Comparison of ENCODE assay signal across 9 mouse cellular contexts in genomic region chrX:159269072-159269471, GRCm38 (mm10). TPM values are rescaled to one million over a fixed set of nuclear protein-coding genes. Genes with fewer than 3 reads are reported as not detected.
DNase-seq lines count a peak whose midpoint lies in the region; ATAC-seq and TF ChIP-seq lines count a peak whose summit lies in the region.
"Had no signal": no experiment of that assay in that cellular context is flagged by ENCODE, and none has a peak within 500 bp of the region (broad histone marks: within the 10 kb centered on the region; RNA-seq: fewer than 3 reads in every experiment).

No protein-coding gene starts in this region.

- no peaks in the 10 kb centered on the region for H3K36me3 ChIP-seq in lung, postnatal 0 days (ENCODE audit: insufficient read depth, low read length)
- H3K36me3 ChIP-seq: lung, embryonic 15.5 days had no signal

- no peak overlapping the region for H3K9ac ChIP-seq in lung, postnatal 0 days (replicated peaks; ENCODE audit: low read depth)
- H3K9ac ChIP-seq: lung, embryonic 15.5 days had no signal

- H3K27ac ChIP-seq in layer of hippocampus, adult 2 months: no peak overlapping the region
- no peak overlapping the region for H3K27ac ChIP-seq in cortical plate, adult 2 months (ENCODE audit: insufficient read depth, low read length)
- H3K27ac ChIP-seq in lung, postnatal 0 days (ENCODE audit: low read length): no peak overlapping the region
- H3K27ac ChIP-seq: lung, embryonic 15.5 days had no signal

- H3K9me3 ChIP-seq in lung, postnatal 0 days (ENCODE audit: low read length): no peaks in the 10 kb centered on the region
- H3K9me3 ChIP-seq: lung, embryonic 15.5 days had no signal

- peak; percentile 77 for TF ChIP-seq CTCF in layer of hippocampus, adult 2 months (conservative IDR thresholded peaks at IDR 0.05)
- 0 out of 2 replicates have a peak, but pooled peaks have one; percentile 18 for TF ChIP-seq CTCF in cortical plate, adult 2 months (IDR thresholded peaks at IDR 0.05; ENCODE audit: extremely low read depth, insufficient read depth, low read length)
- peak; percentile 73 for TF ChIP-seq CTCF in lung, postnatal 0 days (IDR thresholded peaks at IDR 0.05)

- TF ChIP-seq EP300 in lung, postnatal 0 days (IDR thresholded peaks at IDR 0.05): no peak

- no peak for TF ChIP-seq POLR2A in cortical plate, adult 2 months (IDR thresholded peaks at IDR 0.05; ENCODE audit: extremely low read depth, insufficient read depth, low read length)

- H3K4me2 ChIP-seq in lung, postnatal 0 days (replicated peaks; ENCODE audit: low read depth, low read length): no peak overlapping the region
- H3K4me2 ChIP-seq: lung, embryonic 15.5 days had no signal

- no peaks in the 10 kb centered on the region for H3K27me3 ChIP-seq in lung, postnatal 0 days (replicated peaks; ENCODE audit: insufficient read depth, low read length)
- H3K27me3 ChIP-seq: lung, embryonic 15.5 days had no signal

- DNase-seq in embryo, embryonic 10.5 days (ENCODE audit: low spot score): peak; percentile 14
- DNase-seq in embryo, embryonic 11 days: no peak
- DNase-seq in layer of hippocampus, adult 2 months (ENCODE audit: low spot score in 2 of 2): peak; percentile 11 to 35
- no peak for DNase-seq in layer of hippocampus, postnatal 36 days
- peak; percentile 43 for DNase-seq in MN1 (ENCODE audit: low spot score)
- peak; percentile 48 for DNase-seq in lung, postnatal 0 days (ENCODE audit: low spot score)
- DNase-seq in thymus, postnatal 4 days: peak; percentile 48

- ATAC-seq in lung, postnatal 0 days: no peak

- H3K4me3 ChIP-seq in layer of hippocampus, adult 2 months: no peak overlapping the region
- H3K4me3 ChIP-seq in cortical plate, adult 2 months (ENCODE audit: insufficient read depth, low read length): no peak overlapping the region
- no peak overlapping the region for H3K4me3 ChIP-seq in lung, postnatal 0 days (ENCODE audit: low read depth, low read length)
- H3K4me3 ChIP-seq: lung, embryonic 15.5 days had no signal

- H3K4me1 ChIP-seq in cortical plate, adult 2 months (ENCODE audit: control insufficient read depth, insufficient read depth, low read length): no peaks in the 10 kb centered on the region
- H3K4me1 ChIP-seq in lung, postnatal 0 days (ENCODE audit: insufficient read depth, low read depth, low read length): no peaks in the 10 kb centered on the region
- H3K4me1 ChIP-seq: lung, embryonic 15.5 days had no signal

RNA-seq across cellular contexts. Expression of gene Rps6ka3, which starts 59.0 kb away (rescaled TPM):
- 10 to 100 TPM; 28.4 to 30.5 TPM for total RNA-seq in layer of hippocampus, adult 2 months (2021)
- 10 to 100 TPM; 30.6 to 31.8 TPM for total RNA-seq in layer of hippocampus, postnatal 36 days (2021)
- polyA plus RNA-seq in cortical plate, adult 2 months (2012; rRNA removed): 23.2 and 23.9 TPM in 2 replicates
- polyA plus RNA-seq in lung, postnatal 0 days (2015; fragmentation: Nextera tagmentation; extraction: Ambion mirVana): 6.6 and 6.8 TPM in 2 replicates

Comparison
In these comparisons a context has a peak if more than half of its experiments do, and no peak if none do; other contexts are left out.
1. DNase-seq: peak in embryo, embryonic 10.5 days (single experiment), layer of hippocampus, adult 2 months (2 of 2), MN1 (single experiment), lung, postnatal 0 days (single experiment) and thymus, postnatal 4 days (single experiment); none in embryo, embryonic 11 days (single experiment) and layer of hippocampus, postnatal 36 days (0 of 2).
2. CTCF ChIP-seq: peak in every context shown above with its lines; median percentile 77 in layer of hippocampus, adult 2 months; 73 in lung, postnatal 0 days; 18 in cortical plate, adult 2 months.